ENCODE assay signal across 8 mouse cellular contexts in genomic region chr6:108772913-108773312, GRCm38 (mm10). TPM values are rescaled to one million over a fixed set of nuclear protein-coding genes. Genes with fewer than 3 reads are reported as not detected.
DNase-seq lines count a peak whose midpoint lies in the region; ATAC-seq and TF ChIP-seq lines count a peak whose summit lies in the region.

No protein-coding gene starts in this region.

- WGBS in heart, postnatal 0 days, result 11% methylated on average over 9 of the region's 9 CpGs
- WGBS in lung, adult 2 months, result 15% methylated on average over 9 of the region's 9 CpGs

- H3K4me1 ChIP-seq in CH12.LX (ENCODE audit: control insufficient read depth in 1 of 2, insufficient read depth in 2 of 2), result peaks cover 2 to 13% of the 10 kb centered on the region in 2 experiments; a peak in 3 of 4 replicates
- H3K4me1 ChIP-seq in bone marrow macrophage, adult 2 months (ENCODE audit: control insufficient read depth, insufficient read depth, low read length), result peaks cover 2% of the 10 kb centered on the region; the same call in 1 of the 2 replicates
- H3K4me1 ChIP-seq in heart, postnatal 0 days (ENCODE audit: control insufficient read depth, insufficient read depth), result no peaks in the 10 kb centered on the region
- no peaks in the 10 kb centered on the region for H3K4me1 ChIP-seq in lung, adult 2 months (ENCODE audit: control insufficient read depth, insufficient read depth, low read length)

- in situ Hi-C loops in CH12.LX (cut with MboI; ENCODE audit: low pct_ligation_motif_present, low pct_unique_long_range_greater_than_20kb, low sequenced_read_pairs), result no loop called here

- H3K27me3 ChIP-seq in CH12.LX (replicated peaks), result no peaks in the 10 kb centered on the region
- no peaks in the 10 kb centered on the region for H3K27me3 ChIP-seq in heart, postnatal 0 days (ENCODE audit: control insufficient read depth, insufficient read depth, low read length)

- H3K79me2 ChIP-seq in CH12.LX (replicated peaks; ENCODE audit: control insufficient read depth, extremely low read depth, insufficient read depth, poor library complexity, severe bottlenecking), result no peaks in the 10 kb centered on the region

- dilution Hi-C loops in CH12.LX (cut with MboI; ENCODE audit: extremely low pct_ligation_motif_present, extremely low pct_unique_long_range_greater_than_20kb, low sequenced_read_pairs), result no loop called here

- peak; percentile 84 for ATAC-seq in erythroid progenitor cell, adult 5-6 weeks (replicated peaks; ENCODE audit: low FRiP score, poor library complexity, severe bottlenecking)
- ATAC-seq in heart, postnatal 0 days (ENCODE audit: insufficient read depth, low read depth), result peak; percentile 74

- DNase-seq in CH12.LX (ENCODE audit: extremely low read depth), result peak; percentile 77
- peak; percentile 47 for DNase-seq in heart, postnatal 0 days (ENCODE audit: low spot score)
- DNase-seq in kidney, postnatal 36 days, result peak; percentile 81 to 96
- peak; percentile 77 for DNase-seq in lung, adult 2 months
- peak; percentile 57 for DNase-seq in ovary, adult 18-20 months (ENCODE audit: low spot score)
- peak; percentile 80 for DNase-seq in thymus, postnatal 0 days (ENCODE audit: low spot score)

- TF ChIP-seq POLR2A in CH12.LX (IDR thresholded peaks at IDR 0.05; ENCODE audit: low read depth, low read length), result no peak
- no peak for TF ChIP-seq POLR2A in bone marrow macrophage, adult 2 months (IDR thresholded peaks at IDR 0.05; ENCODE audit: borderline replicate concordance, low read depth, low read length)
- TF ChIP-seq POLR2A in lung, adult 2 months (IDR thresholded peaks at IDR 0.05; ENCODE audit: borderline replicate concordance, extremely low read depth, low read depth, low read length), result no peak

- no peak overlapping the region for H3K4me2 ChIP-seq in CH12.LX (ENCODE audit: insufficient read depth, low read depth, poor library complexity, severe bottlenecking)
- H3K4me2 ChIP-seq in heart, postnatal 0 days (ENCODE audit: low read depth, low read length), result no peak overlapping the region

- no peak for TF ChIP-seq EP300 in CH12.LX (IDR thresholded peaks at IDR 0.05; ENCODE audit: low read length)
- TF ChIP-seq EP300 in heart, postnatal 0 days (IDR thresholded peaks at IDR 0.05; ENCODE audit: low read depth), result no peak

- peak; percentile 92 for TF ChIP-seq RAD21 in CH12.LX (IDR thresholded peaks at IDR 0.05; ENCODE audit: low read depth, low read length)

- peak; percentile 89 to 95 for TF ChIP-seq CTCF in CH12.LX (conservative IDR thresholded peaks at IDR 0.05 in 1 of 2, IDR thresholded peaks at IDR 0.05 in 1 of 2; ENCODE audit: low read depth in 2 of 2, low read length in 2 of 2)
- TF ChIP-seq CTCF in bone marrow macrophage, adult 2 months (IDR thresholded peaks at IDR 0.05; ENCODE audit: low read depth, low read length), result peak; percentile 74
- peak; percentile 88 for TF ChIP-seq CTCF in heart, postnatal 0 days (IDR thresholded peaks at IDR 0.05; ENCODE audit: low read depth)
- TF ChIP-seq CTCF in lung, adult 2 months (IDR thresholded peaks at IDR 0.05; ENCODE audit: insufficient read depth, low read length), result peak; percentile 92

- H3K9ac ChIP-seq in CH12.LX (ENCODE audit: insufficient read depth, low read depth), result no peak overlapping the region
- H3K9ac ChIP-seq in heart, postnatal 0 days (replicated peaks; ENCODE audit: low read depth, low read length), result no peak overlapping the region

- no peak overlapping the region for H3K27ac ChIP-seq in CH12.LX (ENCODE audit: insufficient read depth, low read depth)
- H3K27ac ChIP-seq in bone marrow macrophage, adult 2 months (ENCODE audit: insufficient read depth, low read depth, low read length), result no peak overlapping the region
- no peak overlapping the region for H3K27ac ChIP-seq in heart, postnatal 0 days (ENCODE audit: low read depth)

- H3K4me3 ChIP-seq in CH12.LX (replicated peaks in 1 of 3; ENCODE audit: low read depth in 2 of 3, low read length in 2 of 3, poor library complexity in 1 of 3), result no peak overlapping the region
- no peak overlapping the region for H3K4me3 ChIP-seq in bone marrow macrophage, adult 2 months (ENCODE audit: insufficient read depth, low read length)
- H3K4me3 ChIP-seq in heart, postnatal 0 days (ENCODE audit: low read depth, low read length), result no peak overlapping the region
- no peak overlapping the region for H3K4me3 ChIP-seq in lung, adult 2 months (replicated peaks; ENCODE audit: extremely low read depth, low read depth, low read length)

- no peaks in the 10 kb centered on the region for H3K36me3 ChIP-seq in CH12.LX (replicated peaks in 1 of 2; ENCODE audit: control insufficient read depth in 1 of 2, insufficient read depth in 1 of 2, low read length in 1 of 2)
- H3K36me3 ChIP-seq in heart, postnatal 0 days (replicated peaks; ENCODE audit: control insufficient read depth, insufficient read depth, low read length), result no peaks in the 10 kb centered on the region

- H3K9me3 ChIP-seq in CH12.LX (replicated peaks; ENCODE audit: low read length), result no peaks in the 10 kb centered on the region
- H3K9me3 ChIP-seq in heart, postnatal 0 days (replicated peaks; ENCODE audit: control insufficient read depth, low read length), result no peaks in the 10 kb centered on the region

TF ChIP-seq in CH12.LX, 34 proteins besides CTCF, POLR2A, EP300 and RAD21:
- TF ChIP-seq ZC3H11A (IDR thresholded peaks at IDR 0.05; ENCODE audit: low read depth, low read length), result peak; percentile 65
- no peak for TF ChIP-seq JUND (conservative IDR thresholded peaks at IDR 0.05; ENCODE audit: low read depth, low read length)
- TF ChIP-seq NRF1 (IDR thresholded peaks at IDR 0.05; ENCODE audit: low read depth, low read length), result peak; percentile 32; the same call in 1 of the 2 replicates
- 0 out of 2 replicates have a peak, but pooled peaks have one; percentile 31 for TF ChIP-seq SIN3A (IDR thresholded peaks at IDR 0.05; ENCODE audit: low read length)
- 0 out of 2 replicates have a peak, but pooled peaks have one; percentile 20 for TF ChIP-seq IRF4 (IDR thresholded peaks at IDR 0.05; ENCODE audit: low read depth, low read length)
- TF ChIP-seq PAX5 (IDR thresholded peaks at IDR 0.05; ENCODE audit: low read length), result no peak
- TF ChIP-seq E2F4 (IDR thresholded peaks at IDR 0.05; ENCODE audit: insufficient replicate concordance, low read depth, low read length), result no peak
- TF ChIP-seq CHD2 (IDR thresholded peaks at IDR 0.05; ENCODE audit: low read length), result no peak
- no peak for TF ChIP-seq MAZ (IDR thresholded peaks at IDR 0.05; ENCODE audit: low read depth, low read length)
- peak; percentile 39; the same call in 1 of the 2 replicates for TF ChIP-seq TCF12 (IDR thresholded peaks at IDR 0.05; ENCODE audit: low read depth, low read length)
- no peak for TF ChIP-seq UBTF (IDR thresholded peaks at IDR 0.05; ENCODE audit: low read depth, low read length)
- TF ChIP-seq TBP (conservative IDR thresholded peaks at IDR 0.05; ENCODE audit: low read depth, low read length), result no peak
- TF ChIP-seq NELFE (IDR thresholded peaks at IDR 0.05; ENCODE audit: low read depth, low read length), result peak; percentile 23; the same call in 1 of the 2 replicates
- peak; percentile 18; the same call in 1 of the 2 replicates for TF ChIP-seq ZNF384 (IDR thresholded peaks at IDR 0.05; ENCODE audit: low read depth, low read length)
- TF ChIP-seq SMC3 (IDR thresholded peaks at IDR 0.05; ENCODE audit: low read depth, low read length), result peak; percentile 92
- no peak for TF ChIP-seq RCOR1 (conservative IDR thresholded peaks at IDR 0.05; ENCODE audit: low read depth, low read length)

RNA-seq across cellular contexts. Expression of gene Arl8b, which starts 10.0 kb away (rescaled TPM):
- 47.8 and 63.3 TPM in 2 replicates for total RNA-seq in CH12.LX (2012; rRNA removed)
- 170 and 197 TPM in 2 replicates for total RNA-seq in CH12.LX (2014; rRNA removed)
- polyA plus RNA-seq in CH12.LX (2012; ENCODE audit: insufficient read length, low read depth), result 125 and 141 TPM in 2 replicates
- polyA plus RNA-seq in bone marrow macrophage, adult 2 months (2012; ENCODE audit: insufficient read depth, insufficient read length, missing spikeins), result 103 and 114 TPM in 2 replicates
- 56.2 and 94.1 TPM in 2 replicates for total RNA-seq in erythroid progenitor cell, adult 5-6 weeks (2015; ENCODE audit: low replicate concordance)
- 28.9 and 36.9 TPM in 2 replicates for total RNA-seq in erythroid progenitor cell, adult 5-6 weeks (2017; ENCODE audit: low replicate concordance)
- 42.7 and 47.0 TPM in 2 replicates for total RNA-seq in heart, postnatal 0 days (2014; rRNA removed; ENCODE audit: low replicate concordance)
- 52.7 and 54.7 TPM in 2 replicates for polyA plus RNA-seq in heart, postnatal 0 days (2015; fragmentation: Nextera tagmentation; extraction: Ambion mirVana)
- 14.5 and 19.4 TPM in 2 replicates for polyA plus RNA-seq in lung, adult 2 months (2012; rRNA removed)
- 60.9 and 75.9 TPM in 2 replicates for polyA plus RNA-seq in thymus, postnatal 0 days (2015; fragmentation: Nextera tagmentation; extraction: Ambion mirVana)

RNA-seq across cellular contexts. Expression of gene Edem1, which starts 55.5 kb away (rescaled TPM):
- total RNA-seq in CH12.LX (2012; rRNA removed) (70.9 and 100 TPM in 2 replicates), CH12.LX (2014; rRNA removed) (186 and 216 TPM in 2 replicates)
- polyA plus RNA-seq in CH12.LX (2012; ENCODE audit: insufficient read length, low read depth), result 157 and 163 TPM in 2 replicates
- 186 and 200 TPM in 2 replicates for polyA plus RNA-seq in bone marrow macrophage, adult 2 months (2012; ENCODE audit: insufficient read depth, insufficient read length, missing spikeins)
- 11.7 and 29.6 TPM in 2 replicates for total RNA-seq in erythroid progenitor cell, adult 5-6 weeks (2015; ENCODE audit: low replicate concordance)
- 13.8 and 18.2 TPM in 2 replicates for total RNA-seq in erythroid progenitor cell, adult 5-6 weeks (2017; ENCODE audit: low replicate concordance)
- total RNA-seq in heart, postnatal 0 days (2014; rRNA removed; ENCODE audit: low replicate concordance), result 12.8 and 19.8 TPM in 2 replicates
- polyA plus RNA-seq in heart, postnatal 0 days (2015; fragmentation: Nextera tagmentation; extraction: Ambion mirVana), result 5.1 and 5.9 TPM in 2 replicates
- polyA plus RNA-seq in lung, adult 2 months (2012; rRNA removed), result 18.4 and 18.5 TPM in 2 replicates
- 236 and 254 TPM in 2 replicates for polyA plus RNA-seq in thymus, postnatal 0 days (2015; fragmentation: Nextera tagmentation; extraction: Ambion mirVana)
